Mouse (Mus musculus): ENCODE measurements around the gene Shroom2. TPM values are rescaled to one million over a fixed set of nuclear protein-coding genes. Genes with fewer than 3 reads are reported as not detected.
"Not testable (repeated sequence)": the region's sequence is repeated elsewhere in the genome, so short reads cannot be mapped to it uniquely, and the experiment has no call there.

Gene Shroom2
- polyA plus RNA-seq, 1 experiment from 2014 or later: 3.4 TPM

DNA sequence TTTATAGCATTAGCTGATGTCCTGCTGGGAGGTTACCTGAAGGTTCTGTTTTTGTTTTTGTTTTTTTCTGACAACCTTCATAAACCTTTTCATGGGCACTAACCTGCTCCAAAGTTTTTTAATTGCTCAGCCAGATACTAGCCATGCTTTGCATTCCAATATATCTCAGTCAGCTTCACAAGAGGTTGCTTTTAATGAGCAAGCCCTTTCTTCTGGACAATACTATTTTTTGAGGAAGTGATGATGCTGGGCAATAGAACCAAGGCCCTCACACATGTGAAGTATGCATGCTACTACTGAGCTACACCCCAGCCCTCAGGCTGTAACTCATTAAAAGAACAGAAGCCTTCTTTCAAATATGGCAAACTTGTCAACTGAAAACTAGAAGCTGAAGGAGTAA is 52.6 kb downstream of the Shroom2 start:
- H3K9me3 ChIP-seq (replicated peaks; ENCODE audit: control insufficient read depth, low read length): no peaks in the 10 kb centered on the region
- no peak overlapping the region for H3K4me2 ChIP-seq (ENCODE audit: low read depth, low read length)
- no peak overlapping the region for H3K4me3 ChIP-seq (ENCODE audit: low read length)
- no peak for ATAC-seq (replicated peaks; ENCODE audit: extremely low read depth, insufficient read depth, low FRiP score)
- no peaks in the 10 kb centered on the region for H3K36me3 ChIP-seq (ENCODE audit: control insufficient read depth, insufficient read depth)
- no peak overlapping the region for H3K9ac ChIP-seq (ENCODE audit: low read length)
- H3K4me1 ChIP-seq (ENCODE audit: control insufficient read depth, insufficient read depth, low read length): no peaks in the 10 kb centered on the region
- H3K27ac ChIP-seq (ENCODE audit: low read length): no peak overlapping the region
- H3K27me3 ChIP-seq (ENCODE audit: control insufficient read depth, insufficient read depth, low read length): no peaks in the 10 kb centered on the region

DNA sequence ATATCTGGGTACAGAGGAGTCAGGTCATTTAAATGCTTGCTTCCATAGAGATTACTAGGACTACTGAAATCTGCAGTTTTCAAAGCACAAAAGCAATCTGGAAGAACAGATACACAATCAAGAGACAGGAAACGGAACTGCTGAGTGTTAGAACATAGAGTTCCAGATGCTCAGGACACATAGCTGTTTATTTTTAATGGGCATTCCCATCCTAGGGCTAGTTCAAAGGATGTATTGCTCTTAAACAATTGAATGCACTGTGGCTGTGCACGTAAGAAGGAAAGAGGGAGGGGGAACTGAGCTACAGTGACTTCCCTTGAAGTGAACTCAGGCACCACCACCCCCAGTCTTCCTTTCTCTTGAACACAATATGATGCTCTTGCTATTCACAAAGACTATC is 58.5 kb downstream of the Shroom2 start:
- ATAC-seq (replicated peaks; ENCODE audit: extremely low read depth, insufficient read depth, low FRiP score): peak; percentile 52; the same call in 1 of the 2 replicates
- not testable (repeated sequence) for H3K9ac ChIP-seq (ENCODE audit: low read length); H3K36me3 ChIP-seq (ENCODE audit: control insufficient read depth, insufficient read depth); H3K9me3 ChIP-seq (replicated peaks; ENCODE audit: control insufficient read depth, low read length); H3K4me1 ChIP-seq (ENCODE audit: control insufficient read depth, insufficient read depth, low read length); H3K4me3 ChIP-seq (ENCODE audit: low read length); H3K4me2 ChIP-seq (ENCODE audit: low read depth, low read length); H3K27me3 ChIP-seq (ENCODE audit: control insufficient read depth, insufficient read depth, low read length)
- H3K27ac ChIP-seq (ENCODE audit: low read length): peak overlapping the region; percentile 35; the same call in 1 of the 2 replicates
- WGBS: 47% methylated on average over 2 of the region's 2 CpGs

DNA sequence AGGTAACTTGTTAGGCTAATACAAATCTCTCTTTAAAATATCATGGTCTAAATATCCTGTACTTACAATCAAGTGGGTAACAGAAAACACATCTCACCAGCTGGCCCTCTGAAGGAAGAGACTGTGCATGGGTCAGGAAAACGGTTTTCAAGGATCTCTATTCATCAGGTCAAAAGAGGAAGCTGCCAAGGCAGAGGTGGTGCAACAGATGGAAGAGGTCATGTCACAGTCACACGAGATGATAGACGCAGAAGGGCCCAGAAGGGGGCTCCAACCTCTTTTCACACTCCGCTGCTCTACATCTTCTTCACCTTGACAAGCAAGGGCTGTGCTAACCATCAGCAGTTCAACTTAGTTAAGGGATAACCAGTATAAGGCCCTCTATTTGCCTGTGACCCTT is 60.9 kb downstream of the Shroom2 start:
- no peak for ATAC-seq (replicated peaks; ENCODE audit: extremely low read depth, insufficient read depth, low FRiP score)
- Histone ChIP-seq H3K4me3 (ENCODE audit: low read length) (no peak overlapping the region), H3K27me3 (ENCODE audit: control insufficient read depth, insufficient read depth, low read length) (no peaks in the 10 kb centered on the region), H3K4me2 (ENCODE audit: low read depth, low read length) (no peak overlapping the region), H3K4me1 (ENCODE audit: control insufficient read depth, insufficient read depth, low read length) (no peaks in the 10 kb centered on the region; the same call in 1 of the 2 replicates), H3K36me3 (ENCODE audit: control insufficient read depth, insufficient read depth) (no peaks in the 10 kb centered on the region), H3K9ac (ENCODE audit: low read length) (no peak overlapping the region), H3K9me3 (replicated peaks; ENCODE audit: control insufficient read depth, low read length) (no peaks in the 10 kb centered on the region), H3K27ac (ENCODE audit: low read length) (no peak overlapping the region; the same call in 1 of the 2 replicates)
- 35% methylated on average over 4 of the region's 4 CpGs for WGBS

DNA sequence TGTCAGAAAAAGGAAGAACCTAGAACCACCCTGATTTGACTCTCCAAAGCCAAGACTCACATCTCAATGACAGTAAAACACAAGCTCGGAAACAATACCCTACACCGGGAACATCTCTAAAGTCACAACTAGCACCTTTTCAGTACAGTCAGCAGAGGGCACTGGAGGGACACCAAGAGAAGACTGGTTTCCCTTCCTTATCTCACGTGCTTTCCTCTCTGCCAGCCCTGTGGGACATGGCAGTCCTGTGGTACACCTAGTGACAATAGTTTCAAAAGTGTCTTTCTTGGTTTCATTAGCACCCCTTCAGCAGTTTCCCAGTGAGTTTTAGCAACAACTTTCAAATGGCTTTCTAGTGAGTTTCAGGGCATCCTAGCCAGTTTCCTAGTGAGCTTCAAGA is 63.9 kb downstream of the Shroom2 start:
- no peak overlapping the region for H3K9ac ChIP-seq (ENCODE audit: low read length)
- H3K9me3 ChIP-seq (replicated peaks; ENCODE audit: control insufficient read depth, low read length): no peaks in the 10 kb centered on the region
- no peaks in the 10 kb centered on the region for H3K27me3 ChIP-seq (ENCODE audit: control insufficient read depth, insufficient read depth, low read length)
- no peak overlapping the region for H3K27ac ChIP-seq (ENCODE audit: low read length)
- no peaks in the 10 kb centered on the region for H3K36me3 ChIP-seq (ENCODE audit: control insufficient read depth, insufficient read depth)
- ATAC-seq (replicated peaks; ENCODE audit: extremely low read depth, insufficient read depth, low FRiP score): no peak; the same call in 1 of the 2 replicates
- no peak overlapping the region for H3K4me3 ChIP-seq (ENCODE audit: low read length)
- 14% methylated on average over 3 of the region's 3 CpGs for WGBS
- peak overlapping the region; percentile 8; the same call in 1 of the 2 replicates for H3K4me2 ChIP-seq (ENCODE audit: low read depth, low read length)
- H3K4me1 ChIP-seq (ENCODE audit: control insufficient read depth, insufficient read depth, low read length): no peaks in the 10 kb centered on the region; the same call in 1 of the 2 replicates

DNA sequence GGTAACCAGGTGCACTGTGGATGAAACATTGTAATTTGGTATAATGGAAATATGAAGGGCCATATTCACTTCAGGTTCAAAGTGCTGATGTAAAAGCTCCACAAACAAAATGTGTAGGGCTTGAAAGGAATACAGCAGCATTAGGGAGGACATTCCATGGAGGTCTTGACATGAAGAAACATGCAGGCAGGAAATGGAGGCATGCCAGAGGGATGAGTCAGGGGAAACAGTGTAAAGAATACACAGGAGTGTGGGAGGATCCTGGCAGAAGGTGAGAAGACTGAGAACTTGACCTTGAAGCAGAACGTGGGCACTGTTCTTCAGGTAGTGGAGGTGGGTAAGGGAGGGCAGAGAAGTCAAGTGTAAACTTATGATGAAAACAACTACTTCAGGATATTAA is 65.6 kb downstream of the Shroom2 start:
- no peak overlapping the region for H3K4me3 ChIP-seq (ENCODE audit: low read length)
- H3K27ac ChIP-seq (ENCODE audit: low read length): no peak overlapping the region
- no peaks in the 10 kb centered on the region; the same call in 1 of the 2 replicates for H3K4me1 ChIP-seq (ENCODE audit: control insufficient read depth, insufficient read depth, low read length)
- 33% methylated on average over 1 of the region's 1 CpGs for WGBS
- no peak for ATAC-seq (replicated peaks; ENCODE audit: extremely low read depth, insufficient read depth, low FRiP score)
- H3K4me2 ChIP-seq (ENCODE audit: low read depth, low read length): no peak overlapping the region
- H3K36me3 ChIP-seq (ENCODE audit: control insufficient read depth, insufficient read depth): no peaks in the 10 kb centered on the region
- H3K9ac ChIP-seq (ENCODE audit: low read length): no peak overlapping the region
- no peaks in the 10 kb centered on the region for H3K27me3 ChIP-seq (ENCODE audit: control insufficient read depth, insufficient read depth, low read length)
- H3K9me3 ChIP-seq (replicated peaks; ENCODE audit: control insufficient read depth, low read length): no peaks in the 10 kb centered on the region

DNA sequence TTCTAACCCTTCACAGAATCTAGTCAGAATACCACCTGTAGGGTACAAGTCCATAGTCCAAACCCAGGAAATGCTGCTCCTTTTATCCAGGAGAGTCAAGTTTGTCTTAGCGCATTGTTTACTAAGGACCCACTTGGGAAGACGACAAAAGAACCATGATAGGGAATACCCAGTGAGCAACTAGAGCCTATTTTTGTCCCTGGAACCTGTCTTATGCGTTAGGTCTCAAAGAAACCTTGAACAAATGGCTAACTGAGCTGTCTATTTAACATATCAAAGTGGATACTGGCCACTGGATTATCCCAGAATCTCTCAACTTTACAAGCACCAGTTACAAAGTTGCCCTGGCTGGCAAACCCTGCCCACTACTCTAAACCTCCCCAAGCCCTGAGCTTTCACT is 67.6 kb downstream of the Shroom2 start:
- Histone ChIP-seq H3K36me3 (ENCODE audit: control insufficient read depth, insufficient read depth) (no peaks in the 10 kb centered on the region), H3K4me2 (ENCODE audit: low read depth, low read length) (no peak overlapping the region), H3K27ac (ENCODE audit: low read length) (no peak overlapping the region), H3K4me1 (ENCODE audit: control insufficient read depth, insufficient read depth, low read length) (no peaks in the 10 kb centered on the region; the same call in 1 of the 2 replicates), H3K9me3 (replicated peaks; ENCODE audit: control insufficient read depth, low read length) (no peaks in the 10 kb centered on the region), H3K27me3 (ENCODE audit: control insufficient read depth, insufficient read depth, low read length) (0 out of 2 replicates have a peak, but pooled peaks cover 2% of the 10 kb centered on the region), H3K4me3 (ENCODE audit: low read length) (no peak overlapping the region), H3K9ac (ENCODE audit: low read length) (no peak overlapping the region)
- 52% methylated on average over 3 of the region's 3 CpGs for WGBS
- ATAC-seq (replicated peaks; ENCODE audit: extremely low read depth, insufficient read depth, low FRiP score): no peak

DNA sequence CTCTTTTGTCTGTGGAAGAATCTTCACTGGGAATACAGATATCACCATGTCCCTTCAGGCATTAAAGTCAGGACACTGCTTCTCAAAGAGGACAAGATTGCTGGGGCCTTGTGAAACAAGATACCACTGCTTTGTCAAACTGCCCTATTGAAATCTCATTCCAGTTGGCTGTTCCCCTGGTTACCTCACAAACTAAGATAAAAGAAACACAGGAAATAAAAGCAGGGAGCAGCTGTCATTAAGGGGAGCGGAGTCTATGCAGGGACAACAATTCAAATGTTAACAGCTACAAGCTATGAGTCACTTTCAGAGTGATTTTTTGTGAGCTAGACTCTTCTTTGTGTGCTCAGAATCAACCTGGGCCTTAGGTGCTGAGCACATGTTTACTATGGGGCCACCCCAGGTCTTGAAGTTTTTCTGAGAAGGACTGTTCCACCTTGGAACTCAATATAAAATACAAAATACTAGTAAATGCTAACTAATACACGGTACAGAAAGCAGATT is 78.4 kb downstream of the Shroom2 start:
- H3K9ac ChIP-seq (ENCODE audit: low read length): no peak overlapping the region
- 0 out of 2 replicates have a peak overlapping the region, but pooled peaks have one; percentile 4 for H3K27ac ChIP-seq (ENCODE audit: low read length)
- H3K27me3 ChIP-seq (ENCODE audit: control insufficient read depth, insufficient read depth, low read length): no peaks in the 10 kb centered on the region
- WGBS: 53% methylated on average over 2 of the region's 2 CpGs
- H3K4me3 ChIP-seq (ENCODE audit: low read length): no peak overlapping the region
- peaks cover 3% of the 10 kb centered on the region; the same call in 1 of the 2 replicates for H3K4me1 ChIP-seq (ENCODE audit: control insufficient read depth, insufficient read depth, low read length)
- peak; percentile 18; the same call in 1 of the 2 replicates for ATAC-seq (replicated peaks; ENCODE audit: extremely low read depth, insufficient read depth, low FRiP score)
- H3K4me2 ChIP-seq (ENCODE audit: low read depth, low read length): no peak overlapping the region
- H3K9me3 ChIP-seq (replicated peaks; ENCODE audit: control insufficient read depth, low read length): no peaks in the 10 kb centered on the region
- no peaks in the 10 kb centered on the region for H3K36me3 ChIP-seq (ENCODE audit: control insufficient read depth, insufficient read depth)

DNA sequence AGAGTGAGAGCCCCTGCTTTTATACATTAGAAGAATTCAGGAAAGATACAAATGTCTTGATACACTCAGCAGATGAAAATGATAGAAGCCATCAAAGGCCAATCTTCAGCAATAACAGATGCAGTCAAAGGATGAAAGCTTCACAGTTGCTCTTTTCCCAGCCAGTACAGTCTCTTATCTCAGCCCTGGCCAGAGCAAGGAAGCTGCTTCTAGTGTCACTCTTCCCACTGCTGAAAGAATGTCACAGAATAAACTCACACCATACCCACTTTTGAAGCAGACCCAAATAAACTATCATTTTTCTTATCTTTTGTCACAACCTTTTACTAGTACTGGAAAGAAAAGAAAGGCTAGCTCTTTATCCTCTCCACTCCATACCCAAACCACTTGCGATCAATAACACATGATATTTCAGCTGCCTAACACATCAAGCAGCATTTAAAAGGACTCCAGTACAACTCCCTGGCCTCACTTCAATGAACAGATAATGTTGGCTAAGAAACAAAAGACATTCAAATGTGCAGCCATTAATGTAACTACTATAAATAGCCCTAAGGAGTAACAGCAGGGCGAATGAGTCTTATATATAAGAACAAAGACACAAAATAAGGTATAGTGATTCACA is 90.0 kb downstream of the Shroom2 start:
- peak overlapping the region; percentile 14; the same call in 1 of the 2 replicates for H3K27ac ChIP-seq (ENCODE audit: low read length)
- H3K4me1 ChIP-seq (ENCODE audit: control insufficient read depth, insufficient read depth, low read length): peaks cover 7% of the 10 kb centered on the region; the same call in 1 of the 2 replicates
- H3K27me3 ChIP-seq (ENCODE audit: control insufficient read depth, insufficient read depth, low read length): no peaks in the 10 kb centered on the region
- WGBS: 43% methylated on average over 2 of the region's 2 CpGs
- no peaks in the 10 kb centered on the region for H3K9me3 ChIP-seq (replicated peaks; ENCODE audit: control insufficient read depth, low read length)
- peak overlapping the region; percentile 18; the same call in 1 of the 2 replicates for H3K4me2 ChIP-seq (ENCODE audit: low read depth, low read length)
- no peaks in the 10 kb centered on the region for H3K36me3 ChIP-seq (ENCODE audit: control insufficient read depth, insufficient read depth)
- ATAC-seq (replicated peaks; ENCODE audit: extremely low read depth, insufficient read depth, low FRiP score): no peak; the same call in 1 of the 2 replicates
- H3K4me3 ChIP-seq (ENCODE audit: low read length): no peak overlapping the region
- no peak overlapping the region for H3K9ac ChIP-seq (ENCODE audit: low read length)

DNA sequence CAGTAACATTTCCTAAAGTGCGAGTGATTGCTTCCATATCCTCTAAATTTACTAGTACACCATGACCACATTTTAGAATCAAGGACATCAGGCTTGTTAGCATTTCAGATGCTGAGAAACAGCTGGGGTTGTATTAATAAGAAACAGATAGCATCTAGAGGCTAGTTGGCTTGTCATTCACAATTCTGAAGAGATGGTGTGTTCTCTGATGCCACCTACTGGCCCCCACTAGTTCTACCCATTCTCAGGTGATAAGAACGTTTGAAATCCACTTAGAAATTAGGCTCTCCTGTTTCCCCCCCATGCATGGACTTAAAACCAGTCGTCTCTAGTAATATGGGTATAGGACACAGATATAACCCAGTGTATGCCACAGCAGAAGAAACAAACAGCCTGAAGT is 92.9 kb downstream of the Shroom2 start:
- H3K4me2 ChIP-seq (ENCODE audit: low read depth, low read length): no peak overlapping the region
- 39% methylated on average over 3 of the region's 3 CpGs for WGBS
- H3K27ac ChIP-seq (ENCODE audit: low read length): no peak overlapping the region
- H3K27me3 ChIP-seq (ENCODE audit: control insufficient read depth, insufficient read depth, low read length): no peaks in the 10 kb centered on the region
- ATAC-seq (replicated peaks; ENCODE audit: extremely low read depth, insufficient read depth, low FRiP score): no peak
- H3K36me3 ChIP-seq (ENCODE audit: control insufficient read depth, insufficient read depth): no peaks in the 10 kb centered on the region
- H3K9ac ChIP-seq (ENCODE audit: low read length): no peak overlapping the region
- no peaks in the 10 kb centered on the region for H3K9me3 ChIP-seq (replicated peaks; ENCODE audit: control insufficient read depth, low read length)
- H3K4me3 ChIP-seq (ENCODE audit: low read length): no peak overlapping the region
- peaks cover 7% of the 10 kb centered on the region; the same call in 1 of the 2 replicates for H3K4me1 ChIP-seq (ENCODE audit: control insufficient read depth, insufficient read depth, low read length)
